Mouse (Mus musculus): ENCODE measurements around the gene Cdc6. TPM values are rescaled to one million over a fixed set of nuclear protein-coding genes. Genes with fewer than 3 reads are reported as not detected.

The Cdc6 gene
- polyA plus RNA-seq, 1 experiment from 2014 or later: 38.0 TPM

GRCm38 (mm10) chr11:98887703-98888102 is 19.9 kb upstream of the Cdc6 start:
- ATAC-seq (ENCODE audit: low FRiP score): no peak
- H3K36me3 ChIP-seq (replicated peaks): peaks cover 69% of the 10 kb centered on the region
- H3K27me3 ChIP-seq: no peaks in the 10 kb centered on the region
- peaks cover 7% of the 10 kb centered on the region; the same call in 1 of the 2 replicates for H3K4me1 ChIP-seq
- whole genome bisulfite sequencing: 97% methylated on average over 3 of the region's 3 CpGs
- no peak overlapping the region for H3K4me3 ChIP-seq (replicated peaks)
- no peak overlapping the region for H3K4me2 ChIP-seq
- no peaks in the 10 kb centered on the region for H3K9me3 ChIP-seq
- no peak overlapping the region for H3K27ac ChIP-seq
- H3K9ac ChIP-seq: no peak overlapping the region

- H3K36me3 ChIP-seq (replicated peaks): peaks cover 83% of the 10 kb centered on the region
- H3K4me1 ChIP-seq: peaks cover 7% of the 10 kb centered on the region; the same call in 1 of the 2 replicates
- H3K27ac ChIP-seq: no peak overlapping the region
These were observed 18.5 kb upstream of the Cdc6 start for GRCm38 (mm10) chr11:98889077-98889476.

GRCm38 (mm10) chr11:98889977-98890376 is 17.6 kb upstream of the Cdc6 start:
- Histone ChIP-seq H3K9ac (no peak overlapping the region), H3K4me2 (no peak overlapping the region), H3K9me3 (no peaks in the 10 kb centered on the region), H3K27ac (no peak overlapping the region), H3K27me3 (no peaks in the 10 kb centered on the region), H3K36me3 (replicated peaks) (peaks cover 89% of the 10 kb centered on the region), H3K4me1 (peaks cover 7% of the 10 kb centered on the region; the same call in 1 of the 2 replicates), H3K4me3 (replicated peaks) (no peak overlapping the region)
- ATAC-seq (ENCODE audit: low FRiP score): no peak
- WGBS: 95% methylated on average over 5 of the region's 5 CpGs

More at GRCm38 (mm10) chr11:98889077-98889476, 18.5 kb upstream of the Cdc6 start:
- Histone ChIP-seq H3K4me3 (replicated peaks) (no peak overlapping the region), H3K9me3 (no peaks in the 10 kb centered on the region), H3K9ac (no peak overlapping the region), H3K4me2 (no peak overlapping the region), H3K27me3 (no peaks in the 10 kb centered on the region)
- no peak for ATAC-seq (ENCODE audit: low FRiP score)
- WGBS: 96% methylated on average over 4 of the region's 4 CpGs

- Histone ChIP-seq H3K9me3 (no peaks in the 10 kb centered on the region), H3K9ac (no peak overlapping the region), H3K36me3 (replicated peaks) (peaks cover 90% of the 10 kb centered on the region), H3K4me2 (no peak overlapping the region), H3K4me1 (peaks cover 7% of the 10 kb centered on the region; the same call in 1 of the 2 replicates), H3K27ac (no peak overlapping the region), H3K27me3 (no peaks in the 10 kb centered on the region), H3K4me3 (replicated peaks) (no peak overlapping the region)
- WGBS: 34% methylated on average over 5 of the region's 5 CpGs
- ATAC-seq (ENCODE audit: low FRiP score): no peak
These were observed 15.2 kb upstream of the Cdc6 start for GRCm38 (mm10) chr11:98892426-98892825.

GRCm38 (mm10) chr11:98900529-98901125 is 7.0 kb upstream of the Cdc6 start:
- H3K27me3 ChIP-seq: no peaks in the 10 kb centered on the region
- H3K27ac ChIP-seq: no peak overlapping the region
- H3K4me1 ChIP-seq: peaks cover 16% of the 10 kb centered on the region
- no peak overlapping the region for H3K9ac ChIP-seq
- no peaks in the 10 kb centered on the region for H3K9me3 ChIP-seq
- H3K4me2 ChIP-seq: no peak overlapping the region
- H3K4me3 ChIP-seq (replicated peaks): no peak overlapping the region
- WGBS: 87% methylated on average over 12 of the region's 12 CpGs
- ATAC-seq (ENCODE audit: low FRiP score): no peak
- H3K36me3 ChIP-seq (replicated peaks): peaks cover 59% of the 10 kb centered on the region

- Histone ChIP-seq H3K4me1 (peaks cover 16% of the 10 kb centered on the region), H3K4me3 (replicated peaks) (no peak overlapping the region), H3K27ac (0 out of 2 replicates have a peak overlapping the region, but pooled peaks have one; percentile 19), H3K27me3 (no peaks in the 10 kb centered on the region), H3K9me3 (no peaks in the 10 kb centered on the region), H3K36me3 (replicated peaks) (peaks cover 38% of the 10 kb centered on the region), H3K9ac (no peak overlapping the region; the same call in 1 of the 2 replicates), H3K4me2 (no peak overlapping the region)
- 6% methylated on average over 10 of the region's 10 CpGs for WGBS
- ATAC-seq (ENCODE audit: low FRiP score): no peak
These were observed 4.9 kb upstream of the Cdc6 start for GRCm38 (mm10) chr11:98902621-98903245.

GRCm38 (mm10) chr11:98904577-98904976 is 3.0 kb upstream of the Cdc6 start:
- H3K27me3 ChIP-seq: no peaks in the 10 kb centered on the region
- H3K4me3 ChIP-seq (replicated peaks): no peak overlapping the region
- H3K4me2 ChIP-seq: no peak overlapping the region
- H3K36me3 ChIP-seq (replicated peaks): peaks cover 29% of the 10 kb centered on the region
- H3K9me3 ChIP-seq: no peaks in the 10 kb centered on the region
- 93% methylated on average over 2 of the region's 2 CpGs for WGBS
- peaks cover 35% of the 10 kb centered on the region for H3K4me1 ChIP-seq
- 0 out of 2 replicates have a peak overlapping the region, but pooled peaks have one; percentile 2 for H3K27ac ChIP-seq
- no peak for ATAC-seq (ENCODE audit: low FRiP score)
- H3K9ac ChIP-seq: no peak overlapping the region

- Histone ChIP-seq H3K4me3 (replicated peaks) (no peak overlapping the region), H3K36me3 (replicated peaks) (peaks cover 25% of the 10 kb centered on the region), H3K9ac (no peak overlapping the region), H3K4me1 (peaks cover 37% of the 10 kb centered on the region), H3K27me3 (no peaks in the 10 kb centered on the region), H3K9me3 (no peaks in the 10 kb centered on the region), H3K27ac (no peak overlapping the region), H3K4me2 (no peak overlapping the region)
- WGBS: 88% methylated on average over 7 of the region's 7 CpGs
- ATAC-seq (ENCODE audit: low FRiP score): no peak
These were observed 2.6 kb upstream of the Cdc6 start for GRCm38 (mm10) chr11:98905033-98905432.

GRCm38 (mm10) chr11:98905583-98905982 is 2.0 kb upstream of the Cdc6 start:
- no peak for ATAC-seq (ENCODE audit: low FRiP score)
- Histone ChIP-seq H3K36me3 (replicated peaks) (peaks cover 22% of the 10 kb centered on the region), H3K4me1 (peaks cover 37% of the 10 kb centered on the region), H3K9me3 (no peaks in the 10 kb centered on the region), H3K4me2 (no peak overlapping the region), H3K9ac (no peak overlapping the region), H3K27me3 (no peaks in the 10 kb centered on the region), H3K4me3 (replicated peaks) (no peak overlapping the region), H3K27ac (no peak overlapping the region)
- WGBS: 88% methylated on average over 4 of the region's 4 CpGs

- H3K4me3 ChIP-seq (replicated peaks): peak overlapping the region; percentile 65
- H3K9ac ChIP-seq: no peak overlapping the region
- peaks cover 37% of the 10 kb centered on the region for H3K4me1 ChIP-seq
- no peaks in the 10 kb centered on the region for H3K9me3 ChIP-seq
- H3K27me3 ChIP-seq: no peaks in the 10 kb centered on the region
- 59% methylated on average over 5 of the region's 5 CpGs for WGBS
- no peak overlapping the region for H3K27ac ChIP-seq
- H3K36me3 ChIP-seq (replicated peaks): peaks cover 21% of the 10 kb centered on the region
- no peak for ATAC-seq (ENCODE audit: low FRiP score)
- peak overlapping the region; percentile 97 for H3K4me2 ChIP-seq
These were observed 551 bp upstream of the Cdc6 start for GRCm38 (mm10) chr11:98907063-98907436.

- H3K27me3 ChIP-seq: no peaks in the 10 kb centered on the region
- peaks cover 21% of the 10 kb centered on the region for H3K4me1 ChIP-seq
- peaks cover 42% of the 10 kb centered on the region for H3K36me3 ChIP-seq (replicated peaks)
- H3K4me2 ChIP-seq: peak overlapping the region; percentile 97
- 47% methylated on average over 6 of the region's 6 CpGs for WGBS
- no peaks in the 10 kb centered on the region for H3K9me3 ChIP-seq
- peak overlapping the region; percentile 65; the same call in 1 of the 2 replicates for H3K4me3 ChIP-seq (replicated peaks)
- no peak overlapping the region for H3K27ac ChIP-seq
- no peak for ATAC-seq (ENCODE audit: low FRiP score)
- 0 out of 2 replicates have a peak overlapping the region, but pooled peaks have one; percentile 26 for H3K9ac ChIP-seq
These were observed 2.1 kb downstream of the Cdc6 start for GRCm38 (mm10) chr11:98909654-98910053.

- H3K27me3 ChIP-seq: no peaks in the 10 kb centered on the region
- H3K27ac ChIP-seq: no peak overlapping the region
- no peak overlapping the region for H3K4me3 ChIP-seq (replicated peaks)
- H3K4me2 ChIP-seq: no peak overlapping the region
- no peak for ATAC-seq (ENCODE audit: low FRiP score)
- H3K9me3 ChIP-seq: no peaks in the 10 kb centered on the region
- peaks cover 21% of the 10 kb centered on the region for H3K4me1 ChIP-seq
- peaks cover 49% of the 10 kb centered on the region for H3K36me3 ChIP-seq (replicated peaks)
- WGBS: 93% methylated on average over 11 of the region's 11 CpGs
- no peak overlapping the region for H3K9ac ChIP-seq
These were observed 2.8 kb downstream of the Cdc6 start for GRCm38 (mm10) chr11:98910415-98910814.

- Histone ChIP-seq H3K36me3 (replicated peaks) (peaks cover 60% of the 10 kb centered on the region), H3K4me1 (peaks cover 21% of the 10 kb centered on the region), H3K27ac (no peak overlapping the region), H3K4me2 (no peak overlapping the region), H3K4me3 (replicated peaks) (no peak overlapping the region), H3K27me3 (no peaks in the 10 kb centered on the region), H3K9ac (no peak overlapping the region), H3K9me3 (no peaks in the 10 kb centered on the region)
- 84% methylated on average over 5 of the region's 5 CpGs for WGBS
- no peak for ATAC-seq (ENCODE audit: low FRiP score)
These were observed 3.9 kb downstream of the Cdc6 start for GRCm38 (mm10) chr11:98911498-98911897.
